Mouse (Mus musculus) brain, embryonic 14.5 days (tissue): ENCODE measurements around the gene Il1rap.

ENCODE experiments used
- CTCF ChIP-seq: fragments of 200-500 bp; IDR thresholded peaks from 2 replicates; pipeline ENCODE4 v1.5.1; 2012; ENCODE audit warnings: inconsistent platforms, mild to moderate bottlenecking, moderate library complexity, borderline replicate concordance; ENCODE audit not compliant: insufficient read depth, insufficient read length; ENCODE audit errors: extremely low read depth
- POLR2A ChIP-seq: fragments of 200-500 bp; IDR thresholded peaks from 2 replicates; pipeline ENCODE4 v1.6.1; 2012; ENCODE audit warnings: mild to moderate bottlenecking, inconsistent platforms, borderline replicate concordance; ENCODE audit not compliant: poor library complexity, insufficient read depth, insufficient read length, severe bottlenecking; ENCODE audit errors: extremely low read depth

DNA sequence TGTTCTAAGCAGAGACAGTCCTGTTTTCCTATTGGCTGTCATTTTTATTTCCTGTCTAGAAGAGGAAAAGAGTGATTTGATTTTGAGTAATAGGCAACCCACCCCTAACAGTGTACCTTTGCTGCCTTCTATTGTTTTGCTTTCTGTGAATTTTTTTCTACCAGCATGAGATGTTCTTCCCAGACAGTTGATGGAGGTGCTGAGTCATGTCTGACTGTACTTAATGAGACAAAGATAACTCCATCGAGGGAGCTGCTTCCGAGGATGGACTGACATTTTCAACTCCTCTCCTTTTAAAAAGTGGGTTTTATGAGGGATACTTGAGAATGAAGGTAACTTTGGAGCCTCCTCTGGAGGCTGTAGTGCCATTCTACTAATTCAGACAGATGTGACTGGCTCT is 64.6 kb downstream of the Il1rap start:
- TF ChIP-seq POLR2A (no peak), CTCF (no peak)
